ENCODE assay signal across 8 mouse cellular contexts in genomic region chr7:70358848-70359591, GRCm38 (mm10). TPM values are rescaled to one million over a fixed set of nuclear protein-coding genes. Genes with fewer than 3 reads are reported as not detected.
DNase-seq lines count a peak whose midpoint lies in the region; ATAC-seq and TF ChIP-seq lines count a peak whose summit lies in the region.

No protein-coding gene starts in this region.

- under 1% methylated on average over 33 of the region's 33 CpGs for whole genome bisulfite sequencing in forebrain, embryonic 14.5 days
- WGBS in hindbrain, postnatal 0 days, result under 1% methylated on average over 33 of the region's 33 CpGs
- WGBS in liver, embryonic 15.5 days (ENCODE audit: insufficient replicate concordance), result under 1% methylated on average over 33 of the region's 33 CpGs

- peak overlapping the region; percentile 67 for H3K4me3 ChIP-seq in forebrain, embryonic 14.5 days (ENCODE audit: low read depth, low read length)
- H3K4me3 ChIP-seq in hindbrain, postnatal 0 days (ENCODE audit: low read length), result peak overlapping the region; percentile 78
- peak overlapping the region; percentile 54 for H3K4me3 ChIP-seq in liver, embryonic 15.5 days (replicated peaks)

- no peak; the same call in 1 of the 2 replicates for ATAC-seq in forebrain, embryonic 14.5 days
- ATAC-seq in hindbrain, postnatal 0 days, result peak; percentile 13
- ATAC-seq in liver, embryonic 15.5 days (ENCODE audit: insufficient read depth), result no peak

- H3K27ac ChIP-seq in forebrain, embryonic 14.5 days (ENCODE audit: low read depth, low read length), result peak overlapping the region; percentile 99
- peak overlapping the region; percentile 96 for H3K27ac ChIP-seq in hindbrain, postnatal 0 days
- peak overlapping the region; percentile 84; the same call in 1 of the 2 replicates for H3K27ac ChIP-seq in liver, embryonic 15.5 days (replicated peaks)

- peak overlapping the region; percentile 69 for H3K4me2 ChIP-seq in forebrain, embryonic 14.5 days (ENCODE audit: low read length)
- peak overlapping the region; percentile 77 for H3K4me2 ChIP-seq in hindbrain, postnatal 0 days (ENCODE audit: low read depth, low read length)
- H3K4me2 ChIP-seq in liver, embryonic 15.5 days, result peak overlapping the region; percentile 54

- peak; percentile 57 to 63 for DNase-seq in layer of hippocampus, postnatal 10 days (ENCODE audit: low spot score in 2 of 2)
- no peak for DNase-seq in layer of hippocampus, postnatal 14 days (ENCODE audit: low spot score in 2 of 2)
- DNase-seq in ZHBTc4 (ENCODE audit: low read depth, low spot score), result peak; percentile 84
- no peak for DNase-seq in forebrain, embryonic 14.5 days (ENCODE audit: low spot score)
- peak; percentile 61 for DNase-seq in hindbrain, postnatal 0 days (ENCODE audit: low spot score)
- DNase-seq in yolk sac, embryonic 10.5 days (ENCODE audit: low spot score), result peak; percentile 76
- DNase-seq in layer of hippocampus, postnatal 25 days (ENCODE audit: extremely low spot score in 1 of 2, low spot score in 1 of 2), result no peak

- no peaks in the 10 kb centered on the region for H3K9me3 ChIP-seq in forebrain, embryonic 14.5 days (replicated peaks; ENCODE audit: control insufficient read depth, low read length)
- H3K9me3 ChIP-seq in hindbrain, postnatal 0 days (ENCODE audit: low read length), result no peaks in the 10 kb centered on the region
- H3K9me3 ChIP-seq in liver, embryonic 15.5 days (replicated peaks), result no peaks in the 10 kb centered on the region

- peaks cover 49% of the 10 kb centered on the region for H3K27me3 ChIP-seq in forebrain, embryonic 14.5 days (replicated peaks; ENCODE audit: control insufficient read depth, insufficient read depth, low read length)
- H3K27me3 ChIP-seq in hindbrain, postnatal 0 days (ENCODE audit: insufficient read depth, low read length), result peaks cover 15% of the 10 kb centered on the region; the same call in 1 of the 2 replicates
- peaks cover 89% of the 10 kb centered on the region for H3K27me3 ChIP-seq in liver, embryonic 15.5 days

- H3K36me3 ChIP-seq in forebrain, embryonic 14.5 days (ENCODE audit: control insufficient read depth, insufficient read depth, low read length), result peaks cover 17% of the 10 kb centered on the region; the same call in 1 of the 2 replicates
- H3K36me3 ChIP-seq in hindbrain, postnatal 0 days (ENCODE audit: insufficient read depth, low read length), result no peaks in the 10 kb centered on the region
- H3K36me3 ChIP-seq in liver, embryonic 15.5 days (replicated peaks), result no peaks in the 10 kb centered on the region

- no peak for TF ChIP-seq CTCF in hindbrain, postnatal 0 days (IDR thresholded peaks at IDR 0.05; ENCODE audit: low read depth)

- H3K4me1 ChIP-seq in forebrain, embryonic 14.5 days (ENCODE audit: control insufficient read depth, insufficient read depth, low read length), result no peaks in the 10 kb centered on the region
- no peaks in the 10 kb centered on the region for H3K4me1 ChIP-seq in hindbrain, postnatal 0 days (ENCODE audit: insufficient read depth, low read length)
- H3K4me1 ChIP-seq in liver, embryonic 15.5 days (replicated peaks), result peaks cover 9% of the 10 kb centered on the region

- peak overlapping the region; percentile 95 for H3K9ac ChIP-seq in forebrain, embryonic 14.5 days (ENCODE audit: low read length)
- peak overlapping the region; percentile 86 for H3K9ac ChIP-seq in hindbrain, postnatal 0 days (replicated peaks; ENCODE audit: low read length)
- H3K9ac ChIP-seq in liver, embryonic 15.5 days, result peak overlapping the region; percentile 47; the same call in 1 of the 2 replicates

RNA-seq across cellular contexts. Expression of gene Nr2f2, which starts 7.5 kb away (rescaled TPM):
- 10 to 100 TPM; 59.5 to 66.7 TPM for total RNA-seq in layer of hippocampus, postnatal 10 days (2021)
- total RNA-seq in layer of hippocampus, postnatal 14 days (2021), result 10 to 100 TPM; 46.4 to 51.8 TPM
- polyA plus RNA-seq in forebrain, embryonic 14.5 days (2014; fragmentation: Nextera tagmentation; extraction: Ambion mirVana), result 73.7 and 82.5 TPM in 2 replicates
- 33.2 and 43.1 TPM in 2 replicates for total RNA-seq in hindbrain, postnatal 0 days (2014; rRNA removed)
- polyA plus RNA-seq in hindbrain, postnatal 0 days (2015; fragmentation: Nextera tagmentation; extraction: Ambion mirVana), result 74.2 and 75.4 TPM in 2 replicates
- polyA plus RNA-seq in liver, embryonic 15.5 days (2015; fragmentation: Nextera tagmentation; extraction: Ambion mirVana), result 6.5 and 6.7 TPM in 2 replicates
- 10 to 100 TPM; 40.8 to 45.1 TPM for total RNA-seq in layer of hippocampus, postnatal 25 days (2021)

Comparison
In these comparisons a context has a peak if more than half of its experiments do, and no peak if none do; other contexts are left out.
1. DNase-seq: peak in layer of hippocampus, postnatal 10 days (2 of 2), ZHBTc4 (single experiment), hindbrain, postnatal 0 days (single experiment) and yolk sac, embryonic 10.5 days (single experiment); none in layer of hippocampus, postnatal 14 days (0 of 2), forebrain, embryonic 14.5 days (single experiment) and layer of hippocampus, postnatal 25 days (0 of 2).
2. Peak in every context shown above with its lines, with median percentiles within 50 percentile points of each other: H3K27ac ChIP-seq, H3K4me2 ChIP-seq, H3K4me3 ChIP-seq and H3K9ac ChIP-seq.